Comparison of ENCODE assay signal across 23 mouse cellular contexts in the genomic region with DNA sequence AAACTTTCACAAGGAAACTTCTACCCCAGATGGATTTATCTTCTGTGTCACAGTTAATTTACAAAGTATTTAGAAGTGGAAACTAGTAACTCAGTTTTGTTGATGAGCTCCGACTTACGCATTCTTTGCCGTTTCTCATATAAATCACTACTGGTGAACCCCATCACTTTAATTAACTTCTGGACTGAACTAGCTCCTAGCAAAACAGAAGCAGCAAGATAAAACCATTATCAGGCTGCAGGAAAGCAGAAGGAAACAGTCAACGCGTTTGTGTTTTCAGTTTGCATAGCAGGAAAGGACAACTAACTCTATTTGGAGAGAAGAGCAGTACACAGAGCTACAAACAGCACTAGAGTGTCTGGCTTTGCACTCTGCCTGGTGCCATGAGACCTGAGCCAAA.
"Had no signal": no experiment of that assay in that cellular context is flagged by ENCODE, and none has a peak within 500 bp of the region (broad histone marks: within the 10 kb centered on the region; RNA-seq: fewer than 3 reads in every experiment).

No protein-coding gene starts in this region.

- H3K4me1 ChIP-seq: limb, embryonic 15.5 days; midbrain, embryonic 13.5 days; neural tube, embryonic 13.5 days; stomach, embryonic 15.5 days had no signal

- H3K36me3 ChIP-seq: limb, embryonic 12.5 days; limb, embryonic 15.5 days; midbrain, embryonic 10.5 days; midbrain, embryonic 13.5 days; neural tube, embryonic 13.5 days; stomach, embryonic 15.5 days had no signal

- H3K27me3 ChIP-seq: limb, embryonic 12.5 days; limb, embryonic 15.5 days; midbrain, embryonic 13.5 days; neural tube, embryonic 13.5 days; stomach, embryonic 15.5 days had no signal

- H3K4me2 ChIP-seq: limb, embryonic 12.5 days; limb, embryonic 15.5 days; liver, embryonic 11.5 days; lung, embryonic 14.5 days; midbrain, embryonic 13.5 days; neural tube, embryonic 13.5 days; stomach, embryonic 15.5 days had no signal

- H3K9ac ChIP-seq: limb, embryonic 12.5 days; limb, embryonic 15.5 days; liver, embryonic 14.5 days; liver, postnatal 0 days; lung, embryonic 14.5 days; midbrain, embryonic 13.5 days; neural tube, embryonic 13.5 days; stomach, embryonic 15.5 days had no signal

- DNase-seq: layer of hippocampus, postnatal 36 days; left cerebral cortex, postnatal 4 days; liver, postnatal 0 days; lung, embryonic 14.5 days; lung, postnatal 36 days; retina, postnatal 1 day; right cerebral cortex, postnatal 25 days; spleen, adult 18-20 months; thymus, postnatal 25 days had no signal

- H3K27ac ChIP-seq: left cerebral cortex, adult 2 months; limb, embryonic 12.5 days; limb, embryonic 15.5 days; liver, embryonic 14.5 days; midbrain, embryonic 10.5 days; midbrain, embryonic 13.5 days; neural tube, embryonic 13.5 days; stomach, embryonic 15.5 days had no signal

- H3K4me3 ChIP-seq: left cerebral cortex, adult 2 months; limb, embryonic 12.5 days; limb, embryonic 15.5 days; megakaryocyte, embryonic 14.5 days; midbrain, embryonic 10.5 days; midbrain, embryonic 13.5 days; myocyte; neural tube, embryonic 13.5 days; stomach, embryonic 15.5 days had no signal

- ATAC-seq: hindbrain, embryonic 16.5 days; liver, postnatal 0 days; lung, postnatal 0 days; midbrain, embryonic 13.5 days; midbrain, embryonic 16.5 days had no signal

- H3K9me3 ChIP-seq: limb, embryonic 12.5 days; limb, embryonic 15.5 days; megakaryocyte, embryonic 14.5 days; midbrain, embryonic 10.5 days; midbrain, embryonic 13.5 days; neural tube, embryonic 13.5 days; stomach, embryonic 15.5 days had no signal
